Mouse (Mus musculus) colon, adult 2 months (tissue): ENCODE data around the gene Hmgcl. TPM values are rescaled to one million over a fixed set of nuclear protein-coding genes. Genes with fewer than 3 reads are reported as not detected.

Source experiments
- polyA plus RNA-seq: library from polyadenylated mRNA; depleted of rRNA; stranded (reverse); fragments of >200 nt; gene quantifications from 2 replicates; pipeline ENCODE4 v1.2.3, GENCODE M21; 2012; rRNA removed

Hmgcl gene
- polyA plus RNA-seq, result 102 and 115 TPM in 2 replicates

GRCm38 (mm10) chr4:135946278-135946658 lies at the start of gene Hmgcl:
Hmgcl (plus strand) TSS chr4:135946448.

GRCm38 (mm10) chr4:135920304-135921241 lies 25.7 kb upstream of the Hmgcl start, which contains the start of gene Fuca1:
Fuca1 (plus strand) TSS chr4:135920735.

GRCm38 (mm10) chr4:135963457-135964193 lies 17.4 kb downstream of the Hmgcl start, which contains the start of gene Gale:
Gale (plus strand) TSS chr4:135963727.

GRCm38 (mm10) chr4:135972556-135972906 lies 26.3 kb downstream of the Hmgcl start, which contains the start of gene Lypla2:
Lypla2 (minus strand) TSS chr4:135972626.

GRCm38 (mm10) chr4:135986943-135987710 lies 40.9 kb downstream of the Hmgcl start, which contains the start of gene Pithd1:
Pithd1 (minus strand) TSS chr4:135987264.

Other genes starting within 250 kb of the Hmgcl start
- gene Il22ra1, start 218.3 kb upstream of the Hmgcl start, polyA plus RNA-seq, result 45.9 and 60.2 TPM in 2 replicates
- gene Myom3, start 186.7 kb upstream of the Hmgcl start, polyA plus RNA-seq, result 0.69 and 0.71 TPM in 2 replicates
- 57.4 and 111 TPM in 2 replicates for gene Srsf10, start 90.7 kb upstream of the Hmgcl start, polyA plus RNA-seq
- 11.0 and 13.8 TPM in 2 replicates for gene Pnrc2, start 72.6 kb upstream of the Hmgcl start, polyA plus RNA-seq
- 1.0 and 1.1 TPM in 2 replicates for gene Cnr2, start 51.1 kb upstream of the Hmgcl start, polyA plus RNA-seq
- 184 and 185 TPM in 2 replicates for gene Fuca1, start 25.7 kb upstream of the Hmgcl start, polyA plus RNA-seq
- 356 and 461 TPM in 2 replicates for gene Gale, start 17.3 kb downstream of the Hmgcl start, polyA plus RNA-seq
- 261 and 282 TPM in 2 replicates for gene Lypla2, start 26.2 kb downstream of the Hmgcl start, polyA plus RNA-seq
- gene Pithd1, start 40.8 kb downstream of the Hmgcl start, polyA plus RNA-seq, result 89.3 and 109 TPM in 2 replicates
- 6.6 and 8.8 TPM in 2 replicates for gene Eloa, start 75.3 kb downstream of the Hmgcl start, polyA plus RNA-seq
- 249 and 272 TPM in 2 replicates for gene Rpl11, start 107.0 kb downstream of the Hmgcl start, polyA plus RNA-seq
- 278 and 391 TPM in 2 replicates for gene Id3, start 197.0 kb downstream of the Hmgcl start, polyA plus RNA-seq
- gene E2f2, start 225.9 kb downstream of the Hmgcl start, polyA plus RNA-seq, result 9.4 and 11.1 TPM in 2 replicates